Mouse (Mus musculus) liver, embryonic 13.5 days (tissue): ENCODE data around the gene Tmod3. TPM values are rescaled to one million over a fixed set of nuclear protein-coding genes. Genes with fewer than 3 reads are reported as not detected.
A peak's percentile ranks its signal among the peaks of the same experiment; 100 is the strongest.

Experiments
- ATAC-seq: fragments of 200-750 bp; cut with Nextera tagmentation; 2 replicates; pipeline ENCODE4 v1.8.0; 2017; ENCODE audit warnings: low read depth, mild to moderate bottlenecking, moderate number of reproducible peaks, moderate library complexity
- DNase-seq: peaks from one replicate; pipeline ENCODE4 v3.0.0; 2022
- H3K27ac ChIP-seq: fragments of 300-500 bp; sonication (generic); 2 replicates; pipeline ENCODE4 v1.5.1; 2015; ENCODE audit warnings: moderate library complexity, mild to moderate bottlenecking, inconsistent platforms
- H3K27me3 ChIP-seq: fragments of 300-500 bp; sonication (generic); 2 replicates; pipeline ENCODE4 v1.6.1; 2015; ENCODE audit warnings: mild to moderate bottlenecking, inconsistent platforms
- H3K36me3 ChIP-seq: fragments of 300-500 bp; sonication (generic); 2 replicates; pipeline ENCODE4 v1.6.1; 2015; ENCODE audit warnings: mild to moderate bottlenecking, inconsistent platforms
- H3K4me1 ChIP-seq: fragments of 300-500 bp; sonication (generic); replicated peaks from 2 replicates; pipeline ENCODE4 v1.6.1; 2015; ENCODE audit warnings: inconsistent platforms
- H3K4me2 ChIP-seq: fragments of 300-500 bp; sonication (generic); 2 replicates; pipeline ENCODE4 v1.6.1; 2015; ENCODE audit warnings: inconsistent platforms, mild to moderate bottlenecking, moderate library complexity
- H3K4me3 ChIP-seq: fragments of 300-500 bp; sonication (generic); replicated peaks from 2 replicates; pipeline ENCODE4 v1.5.1; 2015; ENCODE audit warnings: mild to moderate bottlenecking, inconsistent platforms
- H3K9ac ChIP-seq: fragments of 300-500 bp; sonication (generic); 2 replicates; pipeline ENCODE4 v1.6.1; 2015; ENCODE audit warnings: mild to moderate bottlenecking, inconsistent platforms
- H3K9me3 ChIP-seq: fragments of 300-500 bp; sonication (generic); replicated peaks from 2 replicates; pipeline ENCODE4 v1.6.1; 2016; ENCODE audit warnings: inconsistent platforms
- WGBS: fragments of 180-500 bp; shearing (Covaris S2); methylation state at CpG from one replicate; pipeline ENCODE4 v1.1.7; 2015; ENCODE audit not compliant: insufficient replicate concordance; 5-methylcytosine and 5-hydroxymethylcytosine counted together
- polyA plus RNA-seq: library from polyadenylated mRNA; unstranded; fragments of >200 nt; fragmentation: Nextera tagmentation; extraction: Ambion mirVana; gene quantifications from 2 replicates; pipeline ENCODE4 v1.2.1, GENCODE M21; 2015

Gene Tmod3
- polyA plus RNA-seq, result 28.9 and 38.5 TPM in 2 replicates

- Histone ChIP-seq H3K4me1 (peaks cover 51% of the 10 kb centered on the region), H3K4me3 (peak within 1 kb of the TSS; percentile 76), H3K27me3 (no peaks in the 10 kb centered on the region), H3K9ac (peak within 1 kb of the TSS; percentile 81), H3K4me2 (peak within 1 kb of the TSS; percentile 84), H3K36me3 (no peaks in the 10 kb centered on the region), H3K27ac (peak within 1 kb of the TSS; percentile 86), H3K9me3 (no peaks in the 10 kb centered on the region)
- WGBS, result 2% methylated on average over 21 of the region's 21 CpGs
- ATAC-seq, result peak; percentile 95
- peak; percentile 93 for DNase-seq
Measured at GRCm38 (mm10) chr9:75559512-75560012, at the start of gene Tmod3. TSS of gene Tmod3 (minus strand) at chr9:75559657.

GRCm38 (mm10) chr9:75607496-75607895 lies 48.0 kb upstream of the Tmod3 start:
- DNase-seq, result no peak
- Histone ChIP-seq H3K4me2 (no peak overlapping the region), H3K4me3 (no peak overlapping the region), H3K27me3 (peaks cover 42% of the 10 kb centered on the region), H3K4me1 (no peaks in the 10 kb centered on the region), H3K27ac (no peak overlapping the region), H3K9ac (no peak overlapping the region), H3K36me3 (no peaks in the 10 kb centered on the region), H3K9me3 (no peaks in the 10 kb centered on the region)
- no peak for ATAC-seq
- 63% methylated on average over 4 of the region's 4 CpGs for WGBS

GRCm38 (mm10) chr9:75601510-75601909 lies 42.1 kb upstream of the Tmod3 start:
- H3K4me2 ChIP-seq, result no peak overlapping the region
- no peak for DNase-seq
- no peaks in the 10 kb centered on the region for H3K27me3 ChIP-seq
- no peak overlapping the region for H3K9ac ChIP-seq
- H3K9me3 ChIP-seq, result no peaks in the 10 kb centered on the region
- no peaks in the 10 kb centered on the region for H3K4me1 ChIP-seq
- no peak overlapping the region for H3K4me3 ChIP-seq
- no peaks in the 10 kb centered on the region for H3K36me3 ChIP-seq
- ATAC-seq, result no peak
- 16% methylated on average over 12 of the region's 12 CpGs for WGBS
- H3K27ac ChIP-seq, result no peak overlapping the region

- Histone ChIP-seq H3K27ac (no peak overlapping the region), H3K4me2 (no peak overlapping the region), H3K9me3 (no peaks in the 10 kb centered on the region), H3K27me3 (no peaks in the 10 kb centered on the region), H3K9ac (no peak overlapping the region), H3K4me3 (no peak overlapping the region), H3K36me3 (no peaks in the 10 kb centered on the region), H3K4me1 (no peaks in the 10 kb centered on the region)
- DNase-seq, result no peak
- 63% methylated on average over 7 of the region's 7 CpGs for WGBS
- ATAC-seq, result no peak
Measured at GRCm38 (mm10) chr9:75600166-75600934, 40.9 kb upstream of the Tmod3 start.

- Histone ChIP-seq H3K4me2 (no peak overlapping the region), H3K27ac (no peak overlapping the region), H3K36me3 (no peaks in the 10 kb centered on the region), H3K9ac (no peak overlapping the region), H3K9me3 (no peaks in the 10 kb centered on the region), H3K4me1 (no peaks in the 10 kb centered on the region), H3K27me3 (no peaks in the 10 kb centered on the region), H3K4me3 (no peak overlapping the region)
- DNase-seq (no peak), ATAC-seq (no peak)
- WGBS, result 46% methylated on average over 5 of the region's 5 CpGs
Measured at GRCm38 (mm10) chr9:75599191-75599841, 39.9 kb upstream of the Tmod3 start.

GRCm38 (mm10) chr9:75597596-75597995 lies 38.1 kb upstream of the Tmod3 start:
- 60% methylated on average over 4 of the region's 4 CpGs for WGBS
- H3K9me3 ChIP-seq, result no peaks in the 10 kb centered on the region
- DNase-seq, result no peak
- no peaks in the 10 kb centered on the region for H3K36me3 ChIP-seq
- H3K27ac ChIP-seq, result no peak overlapping the region
- H3K9ac ChIP-seq, result no peak overlapping the region
- no peaks in the 10 kb centered on the region for H3K27me3 ChIP-seq
- H3K4me2 ChIP-seq, result no peak overlapping the region
- H3K4me3 ChIP-seq, result no peak overlapping the region
- H3K4me1 ChIP-seq, result no peaks in the 10 kb centered on the region
- ATAC-seq, result no peak

GRCm38 (mm10) chr9:75597036-75597435 lies 37.6 kb upstream of the Tmod3 start:
- no peaks in the 10 kb centered on the region for H3K4me1 ChIP-seq
- ATAC-seq, result no peak
- H3K27me3 ChIP-seq, result no peaks in the 10 kb centered on the region
- DNase-seq, result no peak
- no peak overlapping the region for H3K9ac ChIP-seq
- H3K27ac ChIP-seq, result no peak overlapping the region
- H3K4me2 ChIP-seq, result no peak overlapping the region
- H3K9me3 ChIP-seq, result no peaks in the 10 kb centered on the region
- no peak overlapping the region for H3K4me3 ChIP-seq
- H3K36me3 ChIP-seq, result no peaks in the 10 kb centered on the region
- 69% methylated on average over 13 of the region's 13 CpGs for WGBS

- Histone ChIP-seq H3K9ac (no peak overlapping the region), H3K4me1 (no peaks in the 10 kb centered on the region)
- ATAC-seq, result no peak
Measured at GRCm38 (mm10) chr9:75593481-75593880, 34.0 kb upstream of the Tmod3 start.

GRCm38 (mm10) chr9:75589850-75590790 lies 30.7 kb upstream of the Tmod3 start:
- no peaks in the 10 kb centered on the region for H3K9me3 ChIP-seq
- no peak overlapping the region for H3K27ac ChIP-seq
- no peak overlapping the region for H3K4me3 ChIP-seq
- H3K4me2 ChIP-seq, result no peak overlapping the region
- no peaks in the 10 kb centered on the region for H3K27me3 ChIP-seq
- no peaks in the 10 kb centered on the region for H3K4me1 ChIP-seq
- DNase-seq, result no peak
- no peaks in the 10 kb centered on the region for H3K36me3 ChIP-seq
- 69% methylated on average over 15 of the region's 15 CpGs for WGBS
- no peak for ATAC-seq
- no peak overlapping the region for H3K9ac ChIP-seq

More at GRCm38 (mm10) chr9:75593481-75593880, 34.0 kb upstream of the Tmod3 start:
- H3K36me3 ChIP-seq, result no peaks in the 10 kb centered on the region
- H3K9me3 ChIP-seq, result no peaks in the 10 kb centered on the region
- DNase-seq, result no peak
- no peak overlapping the region for H3K4me2 ChIP-seq
- WGBS, result 59% methylated on average over 5 of the region's 5 CpGs
- H3K27me3 ChIP-seq, result no peaks in the 10 kb centered on the region
- no peak overlapping the region for H3K4me3 ChIP-seq
- H3K27ac ChIP-seq, result no peak overlapping the region

GRCm38 (mm10) chr9:75581694-75582350 lies 22.4 kb upstream of the Tmod3 start:
- WGBS, result 47% methylated on average over 7 of the region's 7 CpGs

More at GRCm38 (mm10) chr9:75581694-75582350, 22.4 kb upstream of the Tmod3 start:
- Histone ChIP-seq H3K9ac (no peak overlapping the region), H3K27ac (no peak overlapping the region), H3K36me3 (no peaks in the 10 kb centered on the region), H3K27me3 (no peaks in the 10 kb centered on the region), H3K4me1 (no peaks in the 10 kb centered on the region), H3K9me3 (no peaks in the 10 kb centered on the region), H3K4me2 (no peak overlapping the region), H3K4me3 (no peak overlapping the region)
- no peak for DNase-seq
- ATAC-seq, result no peak
